Mouse (Mus musculus): ENCODE measurements around the gene Samd4b. TPM values are rescaled to one million over a fixed set of nuclear protein-coding genes. Genes with fewer than 3 reads are reported as not detected.

The Samd4b gene
- polyA plus RNA-seq, 1 experiment from 2014 or later: 34.9 TPM

GRCm38 (mm10) chr7:28595751-28596435 lies 2.1 kb downstream of the Samd4b start:
- 65% methylated on average over 8 of the region's 8 CpGs for WGBS
- Histone ChIP-seq H3K27ac (ENCODE audit: low read depth, low read length) (peak overlapping the region; percentile 85), H3K27me3 (ENCODE audit: control insufficient read depth, insufficient read depth, low read length) (no peaks in the 10 kb centered on the region), H3K4me2 (replicated peaks; ENCODE audit: low read depth, low read length) (peak overlapping the region; percentile 67), H3K4me3 (ENCODE audit: low read length) (peak overlapping the region; percentile 72), H3K4me1 (ENCODE audit: control insufficient read depth, insufficient read depth, low read length) (peaks cover 56% of the 10 kb centered on the region), H3K9ac (ENCODE audit: low read depth, low read length) (peak overlapping the region; percentile 37; the same call in 1 of the 2 replicates), H3K36me3 (ENCODE audit: control insufficient read depth, insufficient read depth, low read length) (peaks cover 7% of the 10 kb centered on the region; the same call in 1 of the 2 replicates), H3K9me3 (ENCODE audit: control insufficient read depth, low read length) (no peaks in the 10 kb centered on the region)
- peak; percentile 21 for ATAC-seq (ENCODE audit: low FRiP score, low TSS enrichment)

- Histone ChIP-seq H3K4me3 (ENCODE audit: low read length) (no peak overlapping the region), H3K27ac (ENCODE audit: low read depth, low read length) (peak overlapping the region; percentile 43; the same call in 1 of the 2 replicates), H3K36me3 (ENCODE audit: control insufficient read depth, insufficient read depth, low read length) (peaks cover 7% of the 10 kb centered on the region; the same call in 1 of the 2 replicates), H3K9me3 (ENCODE audit: control insufficient read depth, low read length) (no peaks in the 10 kb centered on the region), H3K4me1 (ENCODE audit: control insufficient read depth, insufficient read depth, low read length) (peaks cover 68% of the 10 kb centered on the region), H3K9ac (ENCODE audit: low read depth, low read length) (peak overlapping the region; percentile 28), H3K4me2 (replicated peaks; ENCODE audit: low read depth, low read length) (peak overlapping the region; percentile 21; the same call in 1 of the 2 replicates), H3K27me3 (ENCODE audit: control insufficient read depth, insufficient read depth, low read length) (no peaks in the 10 kb centered on the region)
- no peak for ATAC-seq (ENCODE audit: low FRiP score, low TSS enrichment)
- WGBS: 28% methylated on average over 14 of the region's 14 CpGs
Measured at GRCm38 (mm10) chr7:28593206-28594111, 4.5 kb downstream of the Samd4b start.

- WGBS: 60% methylated on average over 1 of the region's 1 CpGs
- H3K27me3 ChIP-seq (ENCODE audit: control insufficient read depth, insufficient read depth, low read length): no peaks in the 10 kb centered on the region
- no peaks in the 10 kb centered on the region for H3K9me3 ChIP-seq (ENCODE audit: control insufficient read depth, low read length)
- H3K27ac ChIP-seq (ENCODE audit: low read depth, low read length): no peak overlapping the region
- no peak overlapping the region for H3K4me2 ChIP-seq (replicated peaks; ENCODE audit: low read depth, low read length)
- ATAC-seq (ENCODE audit: low FRiP score, low TSS enrichment): no peak
- peaks cover 82% of the 10 kb centered on the region for H3K4me1 ChIP-seq (ENCODE audit: control insufficient read depth, insufficient read depth, low read length)
- no peak overlapping the region for H3K9ac ChIP-seq (ENCODE audit: low read depth, low read length)
- no peak overlapping the region for H3K4me3 ChIP-seq (ENCODE audit: low read length)
- H3K36me3 ChIP-seq (ENCODE audit: control insufficient read depth, insufficient read depth, low read length): peaks cover 7% of the 10 kb centered on the region; the same call in 1 of the 2 replicates
Measured at GRCm38 (mm10) chr7:28591862-28592261, 6.1 kb downstream of the Samd4b start.

GRCm38 (mm10) chr7:28587644-28588043 lies 10.3 kb downstream of the Samd4b start:
- H3K9me3 ChIP-seq (ENCODE audit: control insufficient read depth, low read length): no peaks in the 10 kb centered on the region
- no peak overlapping the region for H3K4me2 ChIP-seq (replicated peaks; ENCODE audit: low read depth, low read length)
- no peaks in the 10 kb centered on the region for H3K27me3 ChIP-seq (ENCODE audit: control insufficient read depth, insufficient read depth, low read length)
- H3K9ac ChIP-seq (ENCODE audit: low read depth, low read length): no peak overlapping the region
- peak; percentile 44; the same call in 1 of the 2 replicates for ATAC-seq (ENCODE audit: low FRiP score, low TSS enrichment)
- H3K4me3 ChIP-seq (ENCODE audit: low read length): no peak overlapping the region
- H3K27ac ChIP-seq (ENCODE audit: low read depth, low read length): peak overlapping the region; percentile 25
- no peaks in the 10 kb centered on the region for H3K36me3 ChIP-seq (ENCODE audit: control insufficient read depth, insufficient read depth, low read length)
- H3K4me1 ChIP-seq (ENCODE audit: control insufficient read depth, insufficient read depth, low read length): peaks cover 76% of the 10 kb centered on the region

GRCm38 (mm10) chr7:28586663-28587411 lies 11.1 kb downstream of the Samd4b start:
- H3K4me1 ChIP-seq (ENCODE audit: control insufficient read depth, insufficient read depth, low read length): peaks cover 69% of the 10 kb centered on the region
- H3K36me3 ChIP-seq (ENCODE audit: control insufficient read depth, insufficient read depth, low read length): no peaks in the 10 kb centered on the region
- no peak overlapping the region for H3K4me2 ChIP-seq (replicated peaks; ENCODE audit: low read depth, low read length)
- no peak for ATAC-seq (ENCODE audit: low FRiP score, low TSS enrichment)
- H3K27ac ChIP-seq (ENCODE audit: low read depth, low read length): peak overlapping the region; percentile 25; the same call in 1 of the 2 replicates
- 58% methylated on average over 6 of the region's 6 CpGs for WGBS
- H3K27me3 ChIP-seq (ENCODE audit: control insufficient read depth, insufficient read depth, low read length): no peaks in the 10 kb centered on the region
- H3K4me3 ChIP-seq (ENCODE audit: low read length): no peak overlapping the region
- no peak overlapping the region for H3K9ac ChIP-seq (ENCODE audit: low read depth, low read length)
- H3K9me3 ChIP-seq (ENCODE audit: control insufficient read depth, low read length): no peaks in the 10 kb centered on the region

- Histone ChIP-seq H3K36me3 (ENCODE audit: control insufficient read depth, insufficient read depth, low read length) (no peaks in the 10 kb centered on the region), H3K9ac (ENCODE audit: low read depth, low read length) (no peak overlapping the region), H3K4me2 (replicated peaks; ENCODE audit: low read depth, low read length) (no peak overlapping the region), H3K27me3 (ENCODE audit: control insufficient read depth, insufficient read depth, low read length) (no peaks in the 10 kb centered on the region), H3K9me3 (ENCODE audit: control insufficient read depth, low read length) (no peaks in the 10 kb centered on the region), H3K27ac (ENCODE audit: low read depth, low read length) (peak overlapping the region; percentile 14; the same call in 1 of the 2 replicates), H3K4me3 (ENCODE audit: low read length) (no peak overlapping the region), H3K4me1 (ENCODE audit: control insufficient read depth, insufficient read depth, low read length) (peaks cover 63% of the 10 kb centered on the region)
- WGBS: 71% methylated on average over 6 of the region's 6 CpGs
- ATAC-seq (ENCODE audit: low FRiP score, low TSS enrichment): no peak
Measured at GRCm38 (mm10) chr7:28585001-28585400, 12.9 kb downstream of the Samd4b start.

GRCm38 (mm10) chr7:28584468-28584867 lies 13.5 kb downstream of the Samd4b start:
- no peak overlapping the region for H3K9ac ChIP-seq (ENCODE audit: low read depth, low read length)
- no peak for ATAC-seq (ENCODE audit: low FRiP score, low TSS enrichment)
- no peak overlapping the region; the same call in 1 of the 2 replicates for H3K27ac ChIP-seq (ENCODE audit: low read depth, low read length)
- peaks cover 68% of the 10 kb centered on the region for H3K4me1 ChIP-seq (ENCODE audit: control insufficient read depth, insufficient read depth, low read length)
- no peak overlapping the region for H3K4me3 ChIP-seq (ENCODE audit: low read length)
- no peaks in the 10 kb centered on the region for H3K36me3 ChIP-seq (ENCODE audit: control insufficient read depth, insufficient read depth, low read length)
- no peaks in the 10 kb centered on the region for H3K9me3 ChIP-seq (ENCODE audit: control insufficient read depth, low read length)
- 60% methylated on average over 4 of the region's 4 CpGs for WGBS
- H3K4me2 ChIP-seq (replicated peaks; ENCODE audit: low read depth, low read length): no peak overlapping the region
- no peaks in the 10 kb centered on the region for H3K27me3 ChIP-seq (ENCODE audit: control insufficient read depth, insufficient read depth, low read length)

- no peak overlapping the region for H3K4me3 ChIP-seq (ENCODE audit: low read length)
- no peak overlapping the region; the same call in 1 of the 2 replicates for H3K27ac ChIP-seq (ENCODE audit: low read depth, low read length)
- H3K9me3 ChIP-seq (ENCODE audit: control insufficient read depth, low read length): no peaks in the 10 kb centered on the region
- H3K4me2 ChIP-seq (replicated peaks; ENCODE audit: low read depth, low read length): no peak overlapping the region
- no peak for ATAC-seq (ENCODE audit: low FRiP score, low TSS enrichment)
- H3K9ac ChIP-seq (ENCODE audit: low read depth, low read length): no peak overlapping the region
- H3K4me1 ChIP-seq (ENCODE audit: control insufficient read depth, insufficient read depth, low read length): peaks cover 69% of the 10 kb centered on the region
- WGBS: 65% methylated on average over 8 of the region's 8 CpGs
- H3K27me3 ChIP-seq (ENCODE audit: control insufficient read depth, insufficient read depth, low read length): no peaks in the 10 kb centered on the region
- peaks cover 4% of the 10 kb centered on the region; the same call in 1 of the 2 replicates for H3K36me3 ChIP-seq (ENCODE audit: control insufficient read depth, insufficient read depth, low read length)
Measured at GRCm38 (mm10) chr7:28583570-28584344, 14.2 kb downstream of the Samd4b start.
